Mouse (Mus musculus): ENCODE measurements around the gene Tas1r2. TPM values are rescaled to one million over a fixed set of nuclear protein-coding genes. Genes with fewer than 3 reads are reported as not detected.
A peak's percentile ranks its signal among the peaks of the same experiment; 100 is the strongest.

Gene Tas1r2
- polyA plus RNA-seq, 1 experiment from 2014 or later = not detected

GRCm38 (mm10) chr4:139631569-139632253, 21.6 kb upstream of the Tas1r2 start:
- 69% methylated on average over 7 of the region's 7 CpGs for WGBS
- peak; percentile 54 for ATAC-seq

GRCm38 (mm10) chr4:139632254-139632580, 21.1 kb upstream of the Tas1r2 start:
- no peak overlapping the region for H3K9ac ChIP-seq (replicated peaks; ENCODE audit: low read depth)
- no peaks in the 10 kb centered on the region for H3K9me3 ChIP-seq (ENCODE audit: low read length)
- H3K4me2 ChIP-seq (replicated peaks; ENCODE audit: low read depth, low read length) = no peak overlapping the region
- H3K36me3 ChIP-seq (ENCODE audit: insufficient read depth, low read length) = no peaks in the 10 kb centered on the region; the same call in 1 of the 2 replicates
- no peak for TF ChIP-seq CTCF (IDR thresholded peaks at IDR 0.05)
- TF ChIP-seq EP300 (IDR thresholded peaks at IDR 0.05) = no peak
- DNase-seq (ENCODE audit: low spot score) = no peak
- peaks cover 3% of the 10 kb centered on the region; the same call in 1 of the 2 replicates for H3K4me1 ChIP-seq (ENCODE audit: insufficient read depth, low read depth, low read length)
- H3K27me3 ChIP-seq (replicated peaks; ENCODE audit: insufficient read depth, low read length) = no peaks in the 10 kb centered on the region
- 0 out of 2 replicates have a peak, but pooled peaks have one; percentile 7 for ATAC-seq
- 69% methylated on average over 10 of the region's 10 CpGs for WGBS
- H3K4me3 ChIP-seq (ENCODE audit: low read depth, low read length) = no peak overlapping the region
- H3K27ac ChIP-seq (ENCODE audit: low read length) = no peak overlapping the region

More at GRCm38 (mm10) chr4:139631569-139632253, 21.6 kb upstream of the Tas1r2 start:
- Histone ChIP-seq H3K4me2 (replicated peaks; ENCODE audit: low read depth, low read length) (no peak overlapping the region), H3K27ac (ENCODE audit: low read length) (no peak overlapping the region), H3K9me3 (ENCODE audit: low read length) (no peaks in the 10 kb centered on the region), H3K36me3 (ENCODE audit: insufficient read depth, low read length) (no peaks in the 10 kb centered on the region), H3K4me1 (ENCODE audit: insufficient read depth, low read depth, low read length) (peaks cover 3% of the 10 kb centered on the region; the same call in 1 of the 2 replicates), H3K9ac (replicated peaks; ENCODE audit: low read depth) (no peak overlapping the region), H3K27me3 (replicated peaks; ENCODE audit: insufficient read depth, low read length) (no peaks in the 10 kb centered on the region), H3K4me3 (ENCODE audit: low read depth, low read length) (no peak overlapping the region)
- TF ChIP-seq CTCF (IDR thresholded peaks at IDR 0.05) (no peak), EP300 (IDR thresholded peaks at IDR 0.05) (no peak)
- peak; percentile 34 for DNase-seq (ENCODE audit: low spot score)

GRCm38 (mm10) chr4:139636373-139636772, 17.0 kb upstream of the Tas1r2 start:
- no peaks in the 10 kb centered on the region for H3K9me3 ChIP-seq (ENCODE audit: low read length)
- no peaks in the 10 kb centered on the region for H3K27me3 ChIP-seq (replicated peaks; ENCODE audit: insufficient read depth, low read length)
- no peaks in the 10 kb centered on the region; the same call in 1 of the 2 replicates for H3K36me3 ChIP-seq (ENCODE audit: insufficient read depth, low read length)
- peak; percentile 99 for TF ChIP-seq CTCF (IDR thresholded peaks at IDR 0.05)
- TF ChIP-seq EP300 (IDR thresholded peaks at IDR 0.05) = no peak
- H3K4me2 ChIP-seq (replicated peaks; ENCODE audit: low read depth, low read length) = no peak overlapping the region
- no peak overlapping the region for H3K27ac ChIP-seq (ENCODE audit: low read length)
- 28% methylated on average over 7 of the region's 7 CpGs for WGBS
- H3K9ac ChIP-seq (replicated peaks; ENCODE audit: low read depth) = no peak overlapping the region
- ATAC-seq (0 out of 2 replicates have a peak, but pooled peaks have one; percentile 16), DNase-seq (ENCODE audit: low spot score) (peak; percentile 64)
- H3K4me1 ChIP-seq (ENCODE audit: insufficient read depth, low read depth, low read length) = peaks cover 2% of the 10 kb centered on the region; the same call in 1 of the 2 replicates
- no peak overlapping the region for H3K4me3 ChIP-seq (ENCODE audit: low read depth, low read length)

- Histone ChIP-seq H3K4me3 (ENCODE audit: low read depth, low read length) (no peak overlapping the region), H3K4me2 (replicated peaks; ENCODE audit: low read depth, low read length) (no peak overlapping the region), H3K9me3 (ENCODE audit: low read length) (no peaks in the 10 kb centered on the region), H3K36me3 (ENCODE audit: insufficient read depth, low read length) (no peaks in the 10 kb centered on the region; the same call in 1 of the 2 replicates), H3K9ac (replicated peaks; ENCODE audit: low read depth) (no peak overlapping the region), H3K4me1 (ENCODE audit: insufficient read depth, low read depth, low read length) (no peaks in the 10 kb centered on the region), H3K27ac (ENCODE audit: low read length) (no peak overlapping the region), H3K27me3 (replicated peaks; ENCODE audit: insufficient read depth, low read length) (no peaks in the 10 kb centered on the region)
- TF ChIP-seq CTCF (IDR thresholded peaks at IDR 0.05) (no peak), EP300 (IDR thresholded peaks at IDR 0.05) (no peak)
- WGBS = 84% methylated on average over 9 of the region's 9 CpGs
- DNase-seq (ENCODE audit: low spot score) = no peak
- no peak for ATAC-seq
Measured at GRCm38 (mm10) chr4:139637847-139638246, 15.5 kb upstream of the Tas1r2 start.

GRCm38 (mm10) chr4:139638356-139638755, 15.0 kb upstream of the Tas1r2 start:
- Histone ChIP-seq H3K27ac (ENCODE audit: low read length) (no peak overlapping the region), H3K4me2 (replicated peaks; ENCODE audit: low read depth, low read length) (no peak overlapping the region), H3K4me1 (ENCODE audit: insufficient read depth, low read depth, low read length) (no peaks in the 10 kb centered on the region), H3K36me3 (ENCODE audit: insufficient read depth, low read length) (no peaks in the 10 kb centered on the region; the same call in 1 of the 2 replicates), H3K9ac (replicated peaks; ENCODE audit: low read depth) (no peak overlapping the region), H3K27me3 (replicated peaks; ENCODE audit: insufficient read depth, low read length) (no peaks in the 10 kb centered on the region), H3K4me3 (ENCODE audit: low read depth, low read length) (no peak overlapping the region), H3K9me3 (ENCODE audit: low read length) (no peaks in the 10 kb centered on the region)
- TF ChIP-seq EP300 (IDR thresholded peaks at IDR 0.05) (no peak), CTCF (IDR thresholded peaks at IDR 0.05) (no peak)
- DNase-seq (ENCODE audit: low spot score) = no peak
- 94% methylated on average over 16 of the region's 16 CpGs for WGBS
- ATAC-seq = no peak

- Histone ChIP-seq H3K4me1 (ENCODE audit: insufficient read depth, low read depth, low read length) (no peaks in the 10 kb centered on the region), H3K27ac (ENCODE audit: low read length) (no peak overlapping the region), H3K4me2 (replicated peaks; ENCODE audit: low read depth, low read length) (no peak overlapping the region), H3K9me3 (ENCODE audit: low read length) (no peaks in the 10 kb centered on the region), H3K27me3 (replicated peaks; ENCODE audit: insufficient read depth, low read length) (no peaks in the 10 kb centered on the region), H3K9ac (replicated peaks; ENCODE audit: low read depth) (no peak overlapping the region), H3K36me3 (ENCODE audit: insufficient read depth, low read length) (peaks cover 5% of the 10 kb centered on the region), H3K4me3 (ENCODE audit: low read depth, low read length) (no peak overlapping the region)
- no peak for DNase-seq (ENCODE audit: low spot score)
- TF ChIP-seq EP300 (IDR thresholded peaks at IDR 0.05) (no peak), CTCF (IDR thresholded peaks at IDR 0.05) (no peak)
- no peak for ATAC-seq
- 73% methylated on average over 12 of the region's 12 CpGs for WGBS
Measured at GRCm38 (mm10) chr4:139639801-139640200, 13.5 kb upstream of the Tas1r2 start.

All from lung, postnatal 0 days (tissue).